Mouse (Mus musculus) hindbrain, embryonic 13.5 days (tissue): Measurements from ENCODE around the gene Gm20772. TPM values are rescaled to one million over a fixed set of nuclear protein-coding genes. Genes with fewer than 3 reads are reported as not detected.
"Not testable (repeated sequence)": the region's sequence is repeated elsewhere in the genome, so short reads cannot be mapped to it uniquely, and the experiment has no call there.

Experiments used
- ATAC-seq: fragments of 200-750 bp; cut with Nextera tagmentation; 2 replicates; pipeline ENCODE4 v1.8.0; 2017; ENCODE audit warnings: moderate TSS enrichment; ENCODE audit not compliant: low FRiP score
- H3K27ac ChIP-seq: fragments of 300-500 bp; sonication (generic); 2 replicates; pipeline ENCODE4 v1.5.1; 2015; ENCODE audit warnings: inconsistent platforms, mild to moderate bottlenecking, moderate library complexity
- H3K27me3 ChIP-seq: fragments of 300-500 bp; sonication (generic); 2 replicates; pipeline ENCODE4 v1.6.1; 2015; ENCODE audit warnings: mild to moderate bottlenecking, inconsistent platforms
- H3K36me3 ChIP-seq: fragments of 300-500 bp; sonication (generic); 2 replicates; pipeline ENCODE4 v1.6.1; 2015; ENCODE audit warnings: mild to moderate bottlenecking, inconsistent platforms
- H3K4me1 ChIP-seq: fragments of 300-500 bp; sonication (generic); replicated peaks from 2 replicates; pipeline ENCODE4 v1.6.1; 2015; ENCODE audit warnings: inconsistent platforms
- H3K4me2 ChIP-seq: fragments of 300-500 bp; sonication (generic); 2 replicates; pipeline ENCODE4 v1.6.1; 2015; ENCODE audit warnings: inconsistent platforms, mild to moderate bottlenecking, moderate library complexity
- H3K4me3 ChIP-seq: fragments of 300-500 bp; sonication (generic); 2 replicates; pipeline ENCODE4 v1.5.1; 2015; ENCODE audit warnings: mild to moderate bottlenecking, inconsistent platforms
- H3K9ac ChIP-seq: fragments of 300-500 bp; sonication (generic); 2 replicates; pipeline ENCODE4 v1.6.1; 2015; ENCODE audit warnings: mild to moderate bottlenecking, inconsistent platforms
- H3K9me3 ChIP-seq: fragments of 300-500 bp; sonication (generic); 2 replicates; pipeline ENCODE4 v1.6.1; 2016; ENCODE audit warnings: inconsistent platforms
- WGBS: fragments of 180-500 bp; shearing (Covaris S2); methylation state at CpG from one replicate; pipeline ENCODE4 v1.1.7; 2015; 5-methylcytosine and 5-hydroxymethylcytosine counted together
- polyA plus RNA-seq: library from polyadenylated mRNA; unstranded; fragments of >200 nt; fragmentation: Nextera tagmentation; extraction: Ambion mirVana; gene quantifications from 2 replicates; pipeline ENCODE4 v1.2.1, GENCODE M21; 2015

The Gm20772 gene
- polyA plus RNA-seq: not detected in 2 replicates

DNA sequence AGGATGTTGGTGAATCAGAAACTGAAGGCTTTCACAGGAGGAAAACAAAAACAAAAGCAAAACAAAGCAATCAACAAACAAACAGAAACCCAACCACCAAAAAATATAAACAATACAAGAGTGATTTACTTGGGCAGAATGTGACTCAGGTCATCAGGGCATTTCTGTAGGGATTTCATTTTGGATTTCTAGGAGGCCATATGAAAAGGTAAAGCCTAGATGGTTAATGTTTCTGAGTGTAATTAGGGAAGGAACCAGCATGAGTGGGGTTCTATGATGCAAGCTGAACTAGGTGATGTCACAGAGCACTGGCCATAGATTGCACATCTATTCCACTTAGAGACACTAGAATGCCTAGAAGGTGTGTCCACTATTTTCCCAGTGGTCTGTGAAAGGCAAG is at the start of gene Gm20772, which contains the start of gene Gm20831:
Gene Gm20772, plus strand, starts transcription at position 301 of the 400 bp plus-strand sequence.
Gene Gm20831, plus strand, starts transcription at position 301 of the 400 bp plus-strand sequence.
- not testable (repeated sequence) for H3K27ac ChIP-seq, ATAC-seq, H3K9ac ChIP-seq, H3K4me2 ChIP-seq, H3K36me3 ChIP-seq, H3K4me3 ChIP-seq, H3K9me3 ChIP-seq, H3K4me1 ChIP-seq, H3K27me3 ChIP-seq

DNA sequence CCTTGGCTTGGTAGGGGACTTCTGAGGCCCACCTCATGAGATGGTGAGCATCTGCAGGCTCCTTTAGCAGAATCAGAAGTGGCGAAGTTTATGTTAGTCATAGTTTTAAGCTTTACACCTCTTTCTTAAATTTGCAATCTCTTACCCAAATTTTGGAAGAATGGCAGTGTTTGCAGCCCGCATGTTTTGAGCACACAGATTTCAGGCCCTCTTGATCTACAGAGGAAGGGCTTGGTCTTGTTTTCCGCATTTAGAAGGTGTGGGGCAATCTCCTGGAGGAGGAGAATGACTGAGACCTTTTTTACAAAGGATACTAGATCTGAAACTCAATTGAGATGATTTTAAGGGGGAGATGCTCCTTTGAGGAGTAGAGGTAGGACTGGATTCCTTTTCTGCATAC is 28.4 kb upstream of the Gm20772 start, which contains the start of gene Gm21904:
Gene Gm21904, minus strand, starts transcription at position 101 of the 400 bp plus-strand sequence.
- H3K4me1 ChIP-seq, H3K9ac ChIP-seq, ATAC-seq, H3K9me3 ChIP-seq, H3K36me3 ChIP-seq, H3K4me3 ChIP-seq, H3K27me3 ChIP-seq, H3K4me2 ChIP-seq, H3K27ac ChIP-seq: not testable (repeated sequence)
- WGBS: no CpG with 5 or more reads among the region's 3 CpGs

Other genes with a start within 250 kb of the Gm20772 start
- not detected in 2 replicates for gene Gm21904, start 28.5 kb upstream of the Gm20772 start, polyA plus RNA-seq
- not detected in 2 replicates for gene Gm20831, start within 50 bp of the Gm20772 start, polyA plus RNA-seq
- not detected in 2 replicates for gene Srsy, start 62.6 kb downstream of the Gm20772 start, polyA plus RNA-seq
- not detected in 2 replicates for gene Gm21764, start 187.1 kb downstream of the Gm20772 start, polyA plus RNA-seq
- gene Ssty1, start 214.4 kb downstream of the Gm20772 start, polyA plus RNA-seq: not detected in 2 replicates